9 mouse cellular contexts compared by ENCODE assay signal in genomic region chr4:106934931-106935582, GRCm38 (mm10). TPM values are rescaled to one million over a fixed set of nuclear protein-coding genes. Genes with fewer than 3 reads are reported as not detected.
A peak's percentile ranks its signal among the peaks of the same experiment; 100 is the strongest.
DNase-seq lines count a peak whose midpoint lies in the region; ATAC-seq and TF ChIP-seq lines count a peak whose summit lies in the region.
"Had no signal": no experiment of that assay in that cellular context is flagged by ENCODE, and none has a peak within 500 bp of the region (broad histone marks: within the 10 kb centered on the region; RNA-seq: fewer than 3 reads in every experiment).

No protein-coding gene starts in this region.

- ATAC-seq in hindbrain, postnatal 0 days = peak; percentile 34

- no peaks in the 10 kb centered on the region for H3K36me3 ChIP-seq in hindbrain, postnatal 0 days (ENCODE audit: insufficient read depth, low read length)
- H3K36me3 ChIP-seq in myocyte (ENCODE audit: control insufficient read depth, insufficient read depth) = no peaks in the 10 kb centered on the region

- H3ac ChIP-seq in myocyte (ENCODE audit: control insufficient read depth, insufficient read length) = no peak overlapping the region

- peaks cover 44% of the 10 kb centered on the region for H3K4me1 ChIP-seq in hindbrain, postnatal 0 days (ENCODE audit: insufficient read depth, low read length)

- no peaks in the 10 kb centered on the region for H3K9me3 ChIP-seq in hindbrain, postnatal 0 days (ENCODE audit: low read length)
- H3K9me3 ChIP-seq: stomach, embryonic 15.5 days had no signal

- no peaks in the 10 kb centered on the region for H3K27me3 ChIP-seq in hindbrain, postnatal 0 days (ENCODE audit: insufficient read depth, low read length)
- H3K27me3 ChIP-seq in myocyte (ENCODE audit: control insufficient read depth, insufficient read depth, insufficient read length) = no peaks in the 10 kb centered on the region
- H3K27me3 ChIP-seq: stomach, embryonic 15.5 days had no signal

- TF ChIP-seq CTCF in left cerebral cortex, adult 2 months (IDR thresholded peaks at IDR 0.05) = no peak
- TF ChIP-seq CTCF in hindbrain, postnatal 0 days (IDR thresholded peaks at IDR 0.05; ENCODE audit: low read depth) = no peak

- TF ChIP-seq POLR2A in myocyte (IDR thresholded peaks at IDR 0.05; ENCODE audit: insufficient read length, low read depth) = no peak

- H3K9ac ChIP-seq in hindbrain, postnatal 0 days (replicated peaks; ENCODE audit: low read length) = no peak overlapping the region
- H3K9ac ChIP-seq: stomach, embryonic 15.5 days had no signal

- intact Hi-C loops in left cerebral cortex, adult 2 months (cut with DNase I) = no loop called here

- peaks cover 39% of the 10 kb centered on the region for H3K79me2 ChIP-seq in myocyte (ENCODE audit: control insufficient read depth, insufficient read depth)

- peak overlapping the region; percentile 73 for H3K27ac ChIP-seq in left cerebral cortex, adult 2 months
- H3K27ac ChIP-seq in hindbrain, postnatal 0 days = peak overlapping the region; percentile 48; the same call in 1 of the 2 replicates
- H3K27ac ChIP-seq: stomach, embryonic 15.5 days had no signal

- 29% methylated on average over 12 of the region's 12 CpGs for WGBS in hindbrain, postnatal 0 days

- H3K4me2 ChIP-seq in hindbrain, postnatal 0 days (ENCODE audit: low read depth, low read length) = no peak overlapping the region
- H3K4me2 ChIP-seq in myocyte (ENCODE audit: low read depth) = peak overlapping the region; percentile 12
- H3K4me2 ChIP-seq: stomach, embryonic 15.5 days had no signal

- no peak overlapping the region for H3K4me3 ChIP-seq in left cerebral cortex, adult 2 months
- no peak overlapping the region for H3K4me3 ChIP-seq in hindbrain, postnatal 0 days (ENCODE audit: low read length)
- no peak overlapping the region for H3K4me3 ChIP-seq in myocyte
- H3K4me3 ChIP-seq: stomach, embryonic 15.5 days had no signal

- DNase-seq in left cerebral cortex, adult 2 months (ENCODE audit: extremely low spot score in 1 of 2, low spot score in 2 of 2) = peak in 1 of 2 experiments; percentile 65
- no peak for DNase-seq in left cerebral cortex, adult 11 months (ENCODE audit: low spot score)
- peak; percentile 77 for DNase-seq in cerebellum, postnatal 36 days
- peak; percentile 42 for DNase-seq in hindbrain, postnatal 0 days (ENCODE audit: low spot score)
- no peak for DNase-seq in retina, embryonic 14.5 days (ENCODE audit: low spot score)
- no peak for DNase-seq in c-Kit-positive CD71-positive TER-119-positive erythroid progenitor cells, embryonic 14.5 days (ENCODE audit: low spot score)
- DNase-seq in heart, adult 18-20 months = no peak

TF ChIP-seq in myocyte, 11 proteins besides CTCF, POLR2A, EP300 and RAD21:
- TF ChIP-seq TCF3 (IDR thresholded peaks at IDR 0.05; ENCODE audit: insufficient read length, low read depth) = peak; percentile 53
- peak; percentile 12 for TF ChIP-seq TCF12 (IDR thresholded peaks at IDR 0.05; ENCODE audit: insufficient read depth, poor library complexity, severe bottlenecking)
- peak in 2 of 3 experiments; percentile 95 to 97 for TF ChIP-seq MYOD1 (IDR thresholded peaks at IDR 0.05; ENCODE audit: control insufficient read depth in 1 of 3, insufficient read length in 2 of 3, low read depth in 2 of 3)
- TF ChIP-seq POLR2AphosphoS2 (IDR thresholded peaks at IDR 0.05; ENCODE audit: insufficient read length, low read depth) = no peak
- TF ChIP-seq MYOG (IDR thresholded peaks at IDR 0.05; ENCODE audit: control insufficient read depth in 1 of 3, insufficient read depth in 1 of 3, insufficient read length in 2 of 3, low read depth in 2 of 3) = peak; percentile 16 to 85 (median 65)

RNA-seq across cellular contexts. Expression of gene Ssbp3, which starts 24.6 kb away (rescaled TPM):
- 100 to 1,000 TPM; 181 to 187 TPM for total RNA-seq in left cerebral cortex, adult 2 months (2021)
- total RNA-seq in hindbrain, postnatal 0 days (2014; rRNA removed) = 155 and 156 TPM in 2 replicates
- 102 and 108 TPM in 2 replicates for polyA plus RNA-seq in hindbrain, postnatal 0 days (2015; fragmentation: Nextera tagmentation; extraction: Ambion mirVana)
- polyA plus RNA-seq in myocyte (2012; fragmentation: generic; extraction: Trizol) = 59.4 TPM
- 10 to 100 TPM; 27.5 to 37.9 TPM for total RNA-seq in heart, adult 18-20 months (2021)

Comparison
In these comparisons a context has a peak if more than half of its experiments do, and no peak if none do; other contexts are left out.
1. DNase-seq: peak in cerebellum, postnatal 36 days (2 of 2) and hindbrain, postnatal 0 days (single experiment); none in left cerebral cortex, adult 11 months (single experiment), retina, embryonic 14.5 days (single experiment), c-Kit-positive CD71-positive TER-119-positive erythroid progenitor cells, embryonic 14.5 days (single experiment) and heart, adult 18-20 months (0 of 2).